ENCODE assay signal across 7 mouse cellular contexts in the genomic region with DNA sequence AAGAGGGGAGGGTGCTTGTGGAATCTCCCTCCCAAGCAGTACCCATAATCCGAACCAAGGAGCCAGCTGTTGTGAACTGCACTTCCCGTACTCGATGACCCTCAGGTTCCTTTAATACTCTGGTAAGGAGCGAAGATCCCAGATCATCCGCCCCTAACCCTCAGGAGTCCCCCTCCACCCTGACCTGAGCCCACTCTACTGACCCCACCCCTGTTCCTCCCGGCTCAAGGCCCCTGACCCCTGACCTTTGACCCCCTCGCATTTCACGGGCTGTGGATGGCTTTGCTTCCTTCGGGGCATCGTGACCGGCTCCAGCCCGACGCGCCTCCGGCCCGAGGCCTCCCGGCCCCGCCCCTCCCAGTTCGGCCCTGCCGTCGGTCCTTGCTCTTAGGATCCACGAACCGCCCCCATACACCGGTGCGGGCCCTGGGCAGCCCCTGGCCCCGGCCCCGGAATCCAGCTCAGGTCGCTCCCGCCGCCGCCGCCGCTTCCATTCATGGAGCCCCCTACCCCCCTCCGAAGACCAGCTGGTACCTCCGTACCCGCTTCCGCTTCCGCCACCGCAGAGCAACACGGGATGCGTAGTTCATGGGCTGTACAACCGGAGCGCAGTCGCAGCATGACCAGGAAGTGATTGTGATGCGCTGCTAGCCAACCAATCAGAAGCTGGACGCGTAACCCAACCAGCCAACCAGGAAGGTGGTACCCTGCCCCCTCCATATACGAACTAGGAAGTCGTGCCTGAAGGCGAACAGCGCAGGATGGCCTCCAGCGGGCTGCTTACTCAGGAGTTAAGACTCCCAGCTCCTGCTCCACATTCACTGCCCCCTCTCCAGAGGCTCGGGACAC. TPM values are rescaled to one million over a fixed set of nuclear protein-coding genes. Genes with fewer than 3 reads are reported as not detected.
DNase-seq lines count a peak whose midpoint lies in the region; ATAC-seq lines count a peak whose summit lies in the region.

Zfp513 (minus strand) TSS at position 562 of the 849 bp plus-strand sequence.

- peaks cover 4% of the 10 kb centered on the region; the same call in 1 of the 2 replicates for H3K9me3 ChIP-seq in embryonic facial prominence, embryonic 12.5 days
- H3K9me3 ChIP-seq in limb, embryonic 11.5 days (ENCODE audit: control insufficient read depth, low read length) = peaks cover 5% of the 10 kb centered on the region
- peaks cover 5% of the 10 kb centered on the region for H3K9me3 ChIP-seq in midbrain, embryonic 14.5 days (ENCODE audit: control insufficient read depth, low read length)

- peak within 1 kb of the TSS; percentile 88 for H3K27ac ChIP-seq in embryonic facial prominence, embryonic 12.5 days
- H3K27ac ChIP-seq in limb, embryonic 11.5 days (replicated peaks; ENCODE audit: low read depth, low read length) = peak within 1 kb of the TSS; percentile 56; the same call in 1 of the 2 replicates
- peak within 1 kb of the TSS; percentile 82 for H3K27ac ChIP-seq in midbrain, embryonic 14.5 days (replicated peaks; ENCODE audit: low read depth, low read length)

- DNase-seq in adrenal gland, postnatal 25 days = peak; percentile 92
- DNase-seq in heart, adult 11 months = peak; percentile 100
- DNase-seq in kidney, adult 18-20 months = peak; percentile 94
- DNase-seq in limb, embryonic 11.5 days (ENCODE audit: low spot score) = peak; percentile 96
- peak; percentile 98 for DNase-seq in midbrain, embryonic 14.5 days
- DNase-seq in spleen, adult 18-20 months = peak; percentile 84 to 91

- no peaks in the 10 kb centered on the region for H3K27me3 ChIP-seq in embryonic facial prominence, embryonic 12.5 days
- no peaks in the 10 kb centered on the region for H3K27me3 ChIP-seq in limb, embryonic 11.5 days (ENCODE audit: control insufficient read depth, insufficient read depth, low read length)
- no peaks in the 10 kb centered on the region for H3K27me3 ChIP-seq in midbrain, embryonic 14.5 days (ENCODE audit: control insufficient read depth, insufficient read depth, low read length)

- peak within 1 kb of the TSS; percentile 82 for H3K4me3 ChIP-seq in embryonic facial prominence, embryonic 12.5 days
- peak within 1 kb of the TSS; percentile 78 for H3K4me3 ChIP-seq in limb, embryonic 11.5 days (ENCODE audit: low read depth, low read length)
- H3K4me3 ChIP-seq in midbrain, embryonic 14.5 days (replicated peaks; ENCODE audit: low read depth, low read length) = peak within 1 kb of the TSS; percentile 80

- peaks cover 15% of the 10 kb centered on the region; the same call in 1 of the 2 replicates for H3K4me1 ChIP-seq in embryonic facial prominence, embryonic 12.5 days
- H3K4me1 ChIP-seq in limb, embryonic 11.5 days (ENCODE audit: control insufficient read depth, insufficient read depth, low read length) = peaks cover 3% of the 10 kb centered on the region; the same call in 1 of the 2 replicates
- peaks cover 10% of the 10 kb centered on the region; the same call in 1 of the 2 replicates for H3K4me1 ChIP-seq in midbrain, embryonic 14.5 days (ENCODE audit: control insufficient read depth, insufficient read depth, low read length)

- peak; percentile 98 for ATAC-seq in embryonic facial prominence, embryonic 12.5 days (ENCODE audit: insufficient number of reproducible peaks, insufficient read depth, low FRiP score, low TSS enrichment)
- peak; percentile 97 for ATAC-seq in limb, embryonic 11.5 days (ENCODE audit: insufficient number of reproducible peaks, low FRiP score, low TSS enrichment, low read depth)
- ATAC-seq in midbrain, embryonic 14.5 days (ENCODE audit: low FRiP score, low TSS enrichment) = peak; percentile 97

- H3K36me3 ChIP-seq in embryonic facial prominence, embryonic 12.5 days = peaks cover 75% of the 10 kb centered on the region
- H3K36me3 ChIP-seq in limb, embryonic 11.5 days (ENCODE audit: control insufficient read depth, insufficient read depth, low read length) = peaks cover 51% of the 10 kb centered on the region
- H3K36me3 ChIP-seq in midbrain, embryonic 14.5 days (ENCODE audit: control insufficient read depth, insufficient read depth, low read length) = peaks cover 79% of the 10 kb centered on the region

- peak within 1 kb of the TSS; percentile 78 for H3K4me2 ChIP-seq in embryonic facial prominence, embryonic 12.5 days (replicated peaks)
- peak within 1 kb of the TSS; percentile 84 for H3K4me2 ChIP-seq in limb, embryonic 11.5 days (ENCODE audit: low read depth, severe bottlenecking)
- H3K4me2 ChIP-seq in midbrain, embryonic 14.5 days (ENCODE audit: low read length) = peak within 1 kb of the TSS; percentile 65

- H3K9ac ChIP-seq in embryonic facial prominence, embryonic 12.5 days = peak within 1 kb of the TSS; percentile 89
- H3K9ac ChIP-seq in limb, embryonic 11.5 days (ENCODE audit: low read length) = peak within 1 kb of the TSS; percentile 83
- peak within 1 kb of the TSS; percentile 78 for H3K9ac ChIP-seq in midbrain, embryonic 14.5 days (replicated peaks; ENCODE audit: low read length)

- WGBS in embryonic facial prominence, embryonic 12.5 days = under 1% methylated on average over 53 of the region's 53 CpGs
- under 1% methylated on average over 53 of the region's 53 CpGs for WGBS in limb, embryonic 11.5 days
- under 1% methylated on average over 51 of the region's 53 CpGs for WGBS in midbrain, embryonic 14.5 days

RNA-seq across cellular contexts. Expression of gene Zfp513, which starts in this region (rescaled TPM):
- 28.4 and 34.3 TPM in 2 replicates for total RNA-seq in adrenal gland, postnatal 25 days (2021)
- polyA plus RNA-seq in embryonic facial prominence, embryonic 12.5 days (2016; fragmentation: Nextera tagmentation; extraction: Ambion mirVana) = 18.7 and 20.0 TPM in 2 replicates
- polyA plus RNA-seq in limb, embryonic 11.5 days (2014; fragmentation: Nextera tagmentation; extraction: Ambion mirVana) = 5.5 and 6.2 TPM in 2 replicates
- polyA plus RNA-seq in midbrain, embryonic 14.5 days (2014; fragmentation: Nextera tagmentation; extraction: Ambion mirVana) = 8.7 and 8.9 TPM in 2 replicates

Comparison
In these comparisons a context has a peak if more than half of its experiments do, and no peak if none do; other contexts are left out.
1. Peak in every context shown above with its lines: DNase-seq, ATAC-seq, H3K4me3 ChIP-seq and H3K27ac ChIP-seq.